Mouse (Mus musculus) midbrain, embryonic 11.5 days (tissue): ENCODE measurements at regions not wholly inside any gene's neighbourhood (a gene's known extent, or its start where the extent isn't known, plus 50 kb on each side); places are given as distances from the start of the nearest gene placed in this dataset.

Source experiments
- ATAC-seq: fragments of 200-750 bp; cut with Nextera tagmentation; 2 replicates; pipeline ENCODE4 v1.8.0; 2017; ENCODE audit warnings: moderate TSS enrichment, moderate library complexity; ENCODE audit not compliant: low FRiP score
- DNase-seq: peaks from one replicate; pipeline ENCODE4 v3.0.0; 2015; ENCODE audit warnings: low spot score; ENCODE audit errors: missing footprints
- H3K27ac ChIP-seq: fragments of 300-500 bp; sonication (generic); 2 replicates; pipeline ENCODE4 v1.5.1; 2014; ENCODE audit warnings: low read depth, low read length
- H3K27me3 ChIP-seq: fragments of 300-500 bp; sonication (generic); 2 replicates; pipeline ENCODE4 v1.6.1; 2014; ENCODE audit warnings: mild to moderate bottlenecking, low read length, moderate library complexity, mixed read lengths; ENCODE audit not compliant: control insufficient read depth, insufficient read depth
- H3K36me3 ChIP-seq: fragments of 300-500 bp; sonication (generic); 2 replicates; pipeline ENCODE4 v1.6.1; 2014; ENCODE audit warnings: mild to moderate bottlenecking, low read length, moderate library complexity, mixed read lengths; ENCODE audit not compliant: control insufficient read depth, insufficient read depth
- H3K4me1 ChIP-seq: fragments of 300-500 bp; sonication (generic); 2 replicates; pipeline ENCODE4 v1.6.1; 2014; ENCODE audit warnings: low read length; ENCODE audit not compliant: control insufficient read depth, insufficient read depth
- H3K4me2 ChIP-seq: fragments of 300-500 bp; sonication (generic); 2 replicates; pipeline ENCODE4 v1.6.1; 2014; ENCODE audit warnings: mild to moderate bottlenecking, moderate library complexity
- H3K4me3 ChIP-seq: fragments of 300-500 bp; sonication (generic); 2 replicates; pipeline ENCODE4 v1.5.1; 2014; ENCODE audit warnings: low read depth, low read length
- H3K9ac ChIP-seq: fragments of 300-500 bp; sonication (generic); 2 replicates; pipeline ENCODE4 v1.6.1; 2014; ENCODE audit warnings: low read length
- H3K9me3 ChIP-seq: fragments of 300-500 bp; sonication (generic); 2 replicates; pipeline ENCODE4 v1.6.1; 2016; ENCODE audit warnings: low read length; ENCODE audit not compliant: control insufficient read depth
- WGBS: fragments of 180-500 bp; shearing (Covaris S2); extraction: QIAGEN DNeasy Blood & Tissue Kit; methylation state at CpG from one replicate; pipeline ENCODE4 v1.1.7; 2014; 5-methylcytosine and 5-hydroxymethylcytosine counted together

DNA sequence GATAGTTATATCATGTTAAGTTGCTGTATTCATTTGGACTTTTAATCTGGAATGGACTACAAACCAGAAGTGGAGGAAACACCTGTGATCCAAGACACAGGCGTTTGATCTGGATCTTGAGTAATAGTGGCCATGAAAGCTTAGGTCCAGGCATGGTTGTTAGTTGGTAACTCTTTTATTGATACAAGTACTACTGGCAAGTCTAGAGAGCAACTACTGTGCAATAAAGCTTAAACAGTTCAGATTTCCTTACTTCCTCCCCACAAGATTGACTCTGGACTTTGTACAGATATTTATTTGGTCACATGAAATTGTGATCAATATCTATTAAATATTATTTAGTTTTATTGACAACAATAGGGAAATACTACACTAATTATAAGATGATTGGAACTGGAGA lies 51.9 kb upstream of the Tmprss15 start:
- Histone ChIP-seq H3K4me2 (no peak overlapping the region), H3K27ac (no peak overlapping the region), H3K4me1 (no peaks in the 10 kb centered on the region), H3K36me3 (no peaks in the 10 kb centered on the region), H3K27me3 (no peaks in the 10 kb centered on the region), H3K9me3 (no peaks in the 10 kb centered on the region), H3K4me3 (no peak overlapping the region), H3K9ac (no peak overlapping the region)
- DNase-seq (no peak), ATAC-seq (no peak)
- 81% methylated on average over 1 of the region's 1 CpGs for whole genome bisulfite sequencing
